Mouse (Mus musculus) stomach, postnatal 0 days (tissue): ENCODE data around the gene Slc22a2. TPM values are rescaled to one million over a fixed set of nuclear protein-coding genes. Genes with fewer than 3 reads are reported as not detected.
"Not testable (repeated sequence)": the region's sequence is repeated elsewhere in the genome, so short reads cannot be mapped to it uniquely, and the experiment has no call there.

Source experiments
- ATAC-seq: fragments of 200-750 bp; cut with Nextera tagmentation; 2 replicates; pipeline ENCODE4 v1.8.0; 2017; ENCODE audit not compliant: low FRiP score, low TSS enrichment
- DNase-seq: peaks from one replicate; pipeline ENCODE4 v3.0.0-alpha.2; 2016; ENCODE audit warnings: low spot score
- H3K27ac ChIP-seq: fragments of 300-500 bp; sonication (generic); replicated peaks from 2 replicates; pipeline ENCODE4 v1.5.1; 2014; ENCODE audit warnings: mild to moderate bottlenecking, control low read depth
- H3K27me3 ChIP-seq: fragments of 300-500 bp; sonication (generic); 2 replicates; pipeline ENCODE4 v1.6.1; 2014; ENCODE audit warnings: low read length; ENCODE audit not compliant: control insufficient read depth, insufficient read depth
- H3K36me3 ChIP-seq: fragments of 300-500 bp; sonication (generic); 2 replicates; pipeline ENCODE4 v1.6.1; 2014; ENCODE audit warnings: low read length, mixed read lengths; ENCODE audit not compliant: control insufficient read depth, insufficient read depth
- H3K4me1 ChIP-seq: fragments of 300-500 bp; sonication (generic); replicated peaks from 2 replicates; pipeline ENCODE4 v1.6.1; 2014; ENCODE audit warnings: antibody characterized with exemption; ENCODE audit not compliant: control insufficient read depth, insufficient read depth
- H3K4me2 ChIP-seq: fragments of 300-500 bp; sonication (generic); replicated peaks from 2 replicates; pipeline ENCODE4 v1.6.1; 2014; ENCODE audit warnings: low read depth, mild to moderate bottlenecking, control low read depth, moderate library complexity
- H3K4me3 ChIP-seq: fragments of 300-500 bp; sonication (generic); 2 replicates; pipeline ENCODE4 v1.5.1; 2014; ENCODE audit warnings: low read depth, low read length, control low read depth
- H3K9ac ChIP-seq: fragments of 300-500 bp; sonication (generic); 2 replicates; pipeline ENCODE4 v1.6.1; 2014; ENCODE audit warnings: mild to moderate bottlenecking, low read length, control low read depth, mixed read lengths
- H3K9me3 ChIP-seq: fragments of 300-500 bp; sonication (generic); 2 replicates; pipeline ENCODE4 v1.6.1; 2016; ENCODE audit warnings: low read length; ENCODE audit not compliant: control insufficient read depth
- CTCF ChIP-seq: IDR thresholded peaks from 2 replicates; pipeline ENCODE4 v1.5.1; 2016; ENCODE audit warnings: antibody characterized with exemption, low read depth, mild to moderate bottlenecking, moderate library complexity
- EP300 ChIP-seq: optimal IDR thresholded peaks from 2 replicates; pipeline ENCODE3; 2016; ENCODE audit warnings: antibody characterized with exemption
- WGBS: fragments of 180-500 bp; shearing (Covaris S2); extraction: QIAGEN DNeasy Blood & Tissue Kit; methylation state at CpG from one replicate; pipeline ENCODE4 v1.1.7; 2014; 5-methylcytosine and 5-hydroxymethylcytosine counted together
- polyA plus RNA-seq: library from polyadenylated mRNA; unstranded; fragments of >200 nt; fragmentation: Nextera tagmentation; extraction: Ambion mirVana; gene quantifications from 2 replicates; pipeline ENCODE4 v1.2.1, GENCODE M21; 2015

The Slc22a2 gene
- polyA plus RNA-seq, 1 experiment from 2014 or later = not detected

- H3K27me3 ChIP-seq = no peaks in the 10 kb centered on the region
- no peak overlapping the region for H3K9ac ChIP-seq
- H3K9me3 ChIP-seq = no peaks in the 10 kb centered on the region
- H3K36me3 ChIP-seq = no peaks in the 10 kb centered on the region
- H3K4me3 ChIP-seq = no peak overlapping the region
- DNase-seq (no peak), ATAC-seq (no peak)
- H3K27ac ChIP-seq = no peak overlapping the region
- H3K4me2 ChIP-seq = no peak overlapping the region
- 63% methylated on average over 5 of the region's 5 CpGs for WGBS
- TF ChIP-seq EP300 (no peak), CTCF (no peak)
- H3K4me1 ChIP-seq = no peaks in the 10 kb centered on the region
Observed at GRCm38 (mm10) chr17:12671029-12671605, 87.2 kb downstream of the Slc22a2 start.

GRCm38 (mm10) chr17:12672285-12672790 lies 88.4 kb downstream of the Slc22a2 start:
- no peak for DNase-seq
- no peak overlapping the region for H3K4me2 ChIP-seq
- no peak for ATAC-seq
- no peaks in the 10 kb centered on the region for H3K4me1 ChIP-seq
- no peaks in the 10 kb centered on the region for H3K9me3 ChIP-seq
- no peaks in the 10 kb centered on the region for H3K27me3 ChIP-seq
- no peak overlapping the region for H3K4me3 ChIP-seq
- no peak overlapping the region for H3K27ac ChIP-seq
- no peak overlapping the region for H3K9ac ChIP-seq
- WGBS = 77% methylated on average over 7 of the region's 7 CpGs
- no peak for TF ChIP-seq EP300
- no peak for TF ChIP-seq CTCF
- no peaks in the 10 kb centered on the region for H3K36me3 ChIP-seq

- no peaks in the 10 kb centered on the region for H3K36me3 ChIP-seq
- 61% methylated on average over 3 of the region's 3 CpGs for WGBS
- ATAC-seq (no peak), DNase-seq (no peak)
- no peaks in the 10 kb centered on the region for H3K4me1 ChIP-seq
- no peak overlapping the region for H3K4me2 ChIP-seq
- no peaks in the 10 kb centered on the region for H3K9me3 ChIP-seq
- no peak overlapping the region for H3K27ac ChIP-seq
- H3K4me3 ChIP-seq = no peak overlapping the region
- no peak overlapping the region for H3K9ac ChIP-seq
- no peaks in the 10 kb centered on the region for H3K27me3 ChIP-seq
- TF ChIP-seq CTCF (no peak), EP300 (no peak)
Observed at GRCm38 (mm10) chr17:12673871-12674270, 89.9 kb downstream of the Slc22a2 start.

GRCm38 (mm10) chr17:12674980-12675379 lies 91.0 kb downstream of the Slc22a2 start:
- not testable (repeated sequence) for H3K27me3 ChIP-seq, ATAC-seq, H3K36me3 ChIP-seq, H3K9ac ChIP-seq, H3K4me2 ChIP-seq, DNase-seq, H3K9me3 ChIP-seq, H3K4me3 ChIP-seq, H3K4me1 ChIP-seq
- peak overlapping the region; percentile 71; the same call in 1 of the 2 replicates for H3K27ac ChIP-seq
- WGBS = 78% methylated on average over 7 of the region's 7 CpGs

GRCm38 (mm10) chr17:12675646-12676045 lies 91.7 kb downstream of the Slc22a2 start, which contains the start of gene Slc22a1:
TSS of gene Slc22a1 (minus strand) at chr17:12675829.
- no peak within 1 kb of the TSS for H3K9ac ChIP-seq
- no peaks in the 10 kb centered on the region for H3K27me3 ChIP-seq
- H3K9me3 ChIP-seq = no peaks in the 10 kb centered on the region
- peak; percentile 89 for ATAC-seq
- TF ChIP-seq EP300 (no peak), CTCF (no peak)
- no peak within 1 kb of the TSS for H3K4me2 ChIP-seq
- DNase-seq = peak; percentile 86
- peak within 1 kb of the TSS; percentile 71; the same call in 1 of the 2 replicates for H3K27ac ChIP-seq
- no peak within 1 kb of the TSS for H3K4me3 ChIP-seq
- 45% methylated on average over 7 of the region's 7 CpGs for WGBS
- H3K4me1 ChIP-seq = no peaks in the 10 kb centered on the region
- H3K36me3 ChIP-seq = no peaks in the 10 kb centered on the region

GRCm38 (mm10) chr17:12677139-12677538 lies 93.2 kb downstream of the Slc22a2 start:
- H3K9ac ChIP-seq = no peak overlapping the region
- TF ChIP-seq EP300 (no peak), CTCF (no peak)
- no peaks in the 10 kb centered on the region for H3K36me3 ChIP-seq
- no peak overlapping the region for H3K4me2 ChIP-seq
- ATAC-seq (no peak), DNase-seq (no peak)
- no peak overlapping the region for H3K4me3 ChIP-seq
- H3K27me3 ChIP-seq = no peaks in the 10 kb centered on the region
- H3K4me1 ChIP-seq = no peaks in the 10 kb centered on the region
- no peaks in the 10 kb centered on the region for H3K9me3 ChIP-seq
- no peak overlapping the region for H3K27ac ChIP-seq

Other genes starting within 250 kb of the Slc22a2 start
- gene Plg, start 205.5 kb upstream of the Slc22a2 start, polyA plus RNA-seq = 0.95 and 2.5 TPM in 2 replicates
- 0.05 and 0.07 TPM in 2 replicates for gene Slc22a3, start 76.4 kb upstream of the Slc22a2 start, polyA plus RNA-seq
- gene Slc22a1, start 91.7 kb downstream of the Slc22a2 start, polyA plus RNA-seq = 7.9 and 10.4 TPM in 2 replicates
- gene Igf2r, start 185.5 kb downstream of the Slc22a2 start, polyA plus RNA-seq = 9.4 and 9.6 TPM in 2 replicates